Mouse (Mus musculus): ENCODE results near the gene Fcmr. TPM values are rescaled to one million over a fixed set of nuclear protein-coding genes. Genes with fewer than 3 reads are reported as not detected.
A peak's percentile ranks its signal among the peaks of the same experiment; 100 is the strongest.

Gene Fcmr
- polyA plus RNA-seq, 1 experiment: 16.2 TPM

- no peaks in the 10 kb centered on the region for H3K4me1 ChIP-seq (ENCODE audit: control insufficient read depth, insufficient read depth, low read length)
- no peak for TF ChIP-seq CTCF (conservative IDR thresholded peaks at IDR 0.05; ENCODE audit: insufficient read depth, insufficient read length, low read depth, low read length)
- TF ChIP-seq POLR2A (IDR thresholded peaks at IDR 0.05; ENCODE audit: low read depth, low read length): no peak
- H3K4me3 ChIP-seq (ENCODE audit: insufficient read depth, low read depth, low read length): no peak within 1 kb of the TSS
- H3K36me3 ChIP-seq (ENCODE audit: control insufficient read depth, insufficient read depth, low read length): no peaks in the 10 kb centered on the region
- WGBS: 84% methylated on average over 12 of the region's 12 CpGs
- DNase-seq: no peak
- no peak within 1 kb of the TSS for H3K27ac ChIP-seq (ENCODE audit: insufficient read depth, low read depth, low read length)
- no peaks in the 10 kb centered on the region for H3K27me3 ChIP-seq (replicated peaks; ENCODE audit: control insufficient read depth, insufficient read depth, low read length)
These were observed 46.0 kb downstream of the Fcmr start, which contains the start of gene Il20 for GRCm38 (mm10) chr1:130911401-130912010. Il20 (minus strand) TSS chr1:130911451.

DNA sequence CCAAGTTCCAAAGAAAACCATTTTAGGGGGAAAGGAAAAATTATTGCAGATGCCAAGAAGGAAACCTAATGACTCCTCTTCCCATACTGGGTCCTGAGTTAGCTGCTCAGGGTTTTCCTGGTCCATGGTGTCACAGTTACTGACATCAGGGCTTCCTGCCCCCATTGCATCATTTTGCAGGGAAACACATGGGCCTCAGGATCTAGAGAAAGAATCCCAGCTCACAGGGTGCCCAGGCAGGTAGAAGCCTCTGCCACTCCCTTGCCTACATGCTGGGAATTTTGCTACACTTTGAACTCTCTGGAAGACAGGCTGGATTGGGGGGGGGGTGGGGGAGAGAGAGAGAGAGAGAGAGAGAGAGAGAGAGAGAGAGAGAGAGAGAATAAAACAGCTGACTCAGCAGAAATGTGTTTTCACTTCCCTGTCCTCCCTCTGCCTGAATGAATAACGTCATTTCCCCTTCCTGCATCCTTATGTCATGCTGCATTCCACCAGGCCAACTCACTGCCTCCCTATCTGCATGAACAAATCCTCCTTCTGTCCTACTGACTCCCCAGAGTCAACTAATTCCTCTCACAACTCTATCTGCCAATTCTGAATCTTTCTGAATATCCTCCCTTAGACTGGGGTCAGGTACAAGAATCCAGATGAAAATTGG, 53.0 kb downstream of the Fcmr start:
- Histone ChIP-seq H3K27ac (ENCODE audit: insufficient read depth, low read depth, low read length) (no peak overlapping the region), H3K4me1 (ENCODE audit: control insufficient read depth, insufficient read depth, low read length) (no peaks in the 10 kb centered on the region), H3K4me3 (ENCODE audit: insufficient read depth, low read depth, low read length) (no peak overlapping the region), H3K36me3 (ENCODE audit: control insufficient read depth, insufficient read depth, low read length) (no peaks in the 10 kb centered on the region), H3K27me3 (replicated peaks; ENCODE audit: control insufficient read depth, insufficient read depth, low read length) (no peaks in the 10 kb centered on the region)
- TF ChIP-seq CTCF (conservative IDR thresholded peaks at IDR 0.05; ENCODE audit: insufficient read depth, insufficient read length, low read depth, low read length): no peak
- TF ChIP-seq POLR2A (IDR thresholded peaks at IDR 0.05; ENCODE audit: low read depth, low read length): no peak
- 10% methylated on average over 1 of the region's 1 CpGs for WGBS
- no peak for DNase-seq

DNA sequence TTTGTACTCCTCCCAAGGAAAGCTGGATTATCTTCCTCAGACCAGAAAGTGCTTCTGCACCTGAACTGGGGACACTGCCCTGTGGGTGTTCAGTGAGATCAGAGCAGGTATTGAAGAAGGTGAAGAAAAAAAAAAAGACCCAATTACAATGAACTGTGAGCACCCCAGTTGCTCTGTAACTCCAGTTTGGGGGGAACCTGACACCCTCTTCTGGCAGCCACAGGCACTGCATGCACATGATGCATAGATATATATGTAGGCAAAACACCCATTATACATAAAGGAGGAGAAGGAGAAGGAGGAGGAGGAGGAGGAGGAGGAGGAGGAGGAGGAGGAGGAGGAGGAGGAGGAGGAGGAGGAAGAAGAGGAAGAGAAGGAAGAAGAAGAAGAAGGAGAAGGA, 61.0 kb downstream of the Fcmr start:
- DNase-seq: no peak
- Histone ChIP-seq H3K36me3 (ENCODE audit: control insufficient read depth, insufficient read depth, low read length) (no peaks in the 10 kb centered on the region), H3K27me3 (replicated peaks; ENCODE audit: control insufficient read depth, insufficient read depth, low read length) (no peaks in the 10 kb centered on the region; the same call in 1 of the 2 replicates), H3K27ac (ENCODE audit: insufficient read depth, low read depth, low read length) (no peak overlapping the region), H3K4me3 (ENCODE audit: insufficient read depth, low read depth, low read length) (no peak overlapping the region), H3K4me1 (ENCODE audit: control insufficient read depth, insufficient read depth, low read length) (no peaks in the 10 kb centered on the region)
- TF ChIP-seq CTCF (conservative IDR thresholded peaks at IDR 0.05; ENCODE audit: insufficient read depth, insufficient read length, low read depth, low read length): peak; percentile 39
- TF ChIP-seq POLR2A (IDR thresholded peaks at IDR 0.05; ENCODE audit: low read depth, low read length): no peak

Other genes with a start within 250 kb of the Fcmr start
- gene Zp3r, start 236.0 kb upstream of the Fcmr start, polyA plus RNA-seq (2012; rRNA removed): 0.10 TPM in 1 of 2 replicates, not detected in the other
- 0.08 and 0.19 TPM in 2 replicates for gene C4bp, start 204.0 kb upstream of the Fcmr start, polyA plus RNA-seq (2012; rRNA removed)
- not detected in 2 replicates for gene Gm29427, start 149.9 kb upstream of the Fcmr start, polyA plus RNA-seq (2012; rRNA removed)
- gene Yod1, start 148.3 kb upstream of the Fcmr start, polyA plus RNA-seq (2012; rRNA removed): 1.2 and 1.3 TPM in 2 replicates
- 7.8 and 9.2 TPM in 2 replicates for gene Pfkfb2, start 136.4 kb upstream of the Fcmr start, polyA plus RNA-seq (2012; rRNA removed)
- 8.8 and 9.8 TPM in 2 replicates for gene AA986860, start 133.7 kb upstream of the Fcmr start, polyA plus RNA-seq (2012; rRNA removed)
- gene Fcamr, start 64.8 kb upstream of the Fcmr start, polyA plus RNA-seq (2012; rRNA removed): 4.0 and 4.2 TPM in 2 replicates
- gene Pigr, start 39.0 kb upstream of the Fcmr start, polyA plus RNA-seq (2012; rRNA removed): 16.9 and 26.4 TPM in 2 replicates
- 0.06 TPM in 1 of 2 replicates, not detected in the other for gene Il24, start 21.8 kb downstream of the Fcmr start, polyA plus RNA-seq (2012; rRNA removed)
- not detected in 2 replicates for gene Il20, start 45.8 kb downstream of the Fcmr start, polyA plus RNA-seq (2012; rRNA removed)
- not detected in 2 replicates for gene Il19, start 74.4 kb downstream of the Fcmr start, polyA plus RNA-seq (2012; rRNA removed)
- gene Il10, start 154.2 kb downstream of the Fcmr start, polyA plus RNA-seq (2012; rRNA removed): not detected in 2 replicates
- 95.3 and 99.5 TPM in 2 replicates for gene Mapkapk2, start 232.2 kb downstream of the Fcmr start, polyA plus RNA-seq (2012; rRNA removed)

Data from kidney, adult 2 months (tissue).